Mouse (Mus musculus): ENCODE measurements around the gene Adgrl1. TPM values are rescaled to one million over a fixed set of nuclear protein-coding genes. Genes with fewer than 3 reads are reported as not detected.
A peak's percentile ranks its signal among the peaks of the same experiment; 100 is the strongest.

Adgrl1 gene
- polyA plus RNA-seq, 1 experiment from 2014 or later = 0.04 TPM

DNA sequence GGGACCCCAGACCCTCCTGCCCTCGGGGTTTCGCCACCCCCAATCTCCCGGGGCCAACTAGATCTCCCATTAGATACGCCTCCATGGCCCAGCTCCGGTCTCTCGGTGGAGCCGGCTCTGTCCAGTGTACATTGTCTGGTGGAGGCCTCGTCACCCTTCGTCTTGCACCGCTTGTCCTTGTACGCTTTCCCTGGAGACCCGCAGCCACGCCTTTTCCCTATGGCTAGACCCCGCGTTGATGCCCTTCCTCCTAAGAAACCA lies 56.0 kb downstream of the Adgrl1 start:
- peak overlapping the region; percentile 45 for H3K27ac ChIP-seq

GRCm38 (mm10) chr8:83956789-83957188 lies 56.9 kb downstream of the Adgrl1 start:
- Histone ChIP-seq H3K79me2 (ENCODE audit: inconsistent target) (peaks cover 62% of the 10 kb centered on the region), H3K4me3 (ENCODE audit: inconsistent target) (peak overlapping the region; percentile 71), H3K27ac (no peak overlapping the region), H3K36me3 (ENCODE audit: inconsistent target) (no peaks in the 10 kb centered on the region)
- WGBS (ENCODE audit: missing documents) = 0% methylated on average over 1 of the region's 1 CpGs

More for the DNA sequence above, 56.0 kb downstream of the Adgrl1 start:
- WGBS (ENCODE audit: missing documents) = 10% methylated on average over 15 of the region's 15 CpGs
- H3K4me3 ChIP-seq (ENCODE audit: inconsistent target) = peak overlapping the region; percentile 71
- peaks cover 53% of the 10 kb centered on the region for H3K79me2 ChIP-seq (ENCODE audit: inconsistent target)
- H3K36me3 ChIP-seq (ENCODE audit: inconsistent target) = no peaks in the 10 kb centered on the region

DNA sequence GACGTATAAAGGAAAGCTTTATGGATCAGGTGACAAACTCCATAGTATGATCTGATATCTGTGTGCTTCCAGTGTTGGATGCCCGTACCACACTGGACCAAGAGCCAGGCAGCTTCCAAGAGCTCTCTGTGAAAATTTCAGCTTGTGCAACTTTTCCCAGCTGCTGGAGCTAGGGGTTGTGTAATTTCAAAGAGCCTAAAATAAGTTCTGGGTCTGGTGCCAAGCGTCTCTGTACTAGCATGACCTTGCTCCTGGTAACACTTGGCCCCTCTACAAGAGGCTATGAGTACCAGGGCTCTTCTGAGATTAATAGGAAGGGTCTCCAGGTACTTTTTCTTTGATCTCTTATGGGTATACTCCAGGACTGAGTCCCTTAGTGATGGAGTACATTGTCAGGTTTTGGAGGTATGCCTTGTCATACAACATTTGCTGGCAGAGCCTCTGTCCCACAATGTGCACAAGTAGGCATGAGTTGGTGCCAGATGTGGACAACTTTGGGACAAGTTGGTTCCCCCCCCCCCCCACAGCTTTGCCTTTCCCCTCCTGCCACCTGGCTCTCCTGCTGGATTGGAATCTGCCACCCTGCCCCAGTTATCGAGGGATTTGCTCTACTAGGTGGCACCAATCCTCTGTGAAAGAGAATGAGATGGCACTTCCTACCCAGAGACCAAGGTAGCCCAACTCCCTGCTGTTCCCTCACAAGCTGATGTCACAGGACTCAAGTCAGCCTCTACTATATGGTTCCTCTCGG lies 64.3 kb downstream of the Adgrl1 start:
- H3K27ac ChIP-seq = no peak overlapping the region
- H3K36me3 ChIP-seq (ENCODE audit: inconsistent target) = no peaks in the 10 kb centered on the region
- WGBS (ENCODE audit: missing documents) = 72% methylated on average over 4 of the region's 5 CpGs
- no peak overlapping the region for H3K4me3 ChIP-seq (ENCODE audit: inconsistent target)
- peaks cover 40% of the 10 kb centered on the region for H3K79me2 ChIP-seq (ENCODE audit: inconsistent target)

- Histone ChIP-seq H3K36me3 (ENCODE audit: inconsistent target) (no peaks in the 10 kb centered on the region), H3K27ac (no peak overlapping the region), H3K79me2 (ENCODE audit: inconsistent target) (peaks cover 5% of the 10 kb centered on the region; the same call in 1 of the 2 replicates), H3K4me3 (ENCODE audit: inconsistent target) (no peak overlapping the region)
- 98% methylated on average over 7 of the region's 7 CpGs for WGBS (ENCODE audit: missing documents)
Measured at GRCm38 (mm10) chr8:83967701-83968100, 67.8 kb downstream of the Adgrl1 start.

DNA sequence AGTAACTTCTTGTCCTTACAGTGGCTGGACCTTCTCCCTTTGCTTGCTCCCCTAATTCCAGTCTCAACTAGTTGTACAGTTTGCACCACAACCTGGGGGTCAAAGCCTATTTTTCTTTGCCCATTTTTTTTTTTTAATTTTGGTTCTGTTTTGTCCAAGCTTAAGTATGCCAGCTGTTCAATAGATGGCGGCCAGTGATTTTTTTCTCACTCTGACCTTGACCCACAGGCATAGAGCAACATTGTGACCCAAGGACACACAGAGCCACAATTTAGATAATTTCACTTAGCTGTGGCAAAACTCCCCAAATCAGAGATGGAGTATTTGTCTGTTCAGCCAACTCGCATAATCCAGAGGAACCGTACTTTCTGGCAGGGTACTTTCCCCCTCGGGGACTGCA lies 71.2 kb downstream of the Adgrl1 start:
- Histone ChIP-seq H3K27ac (no peak overlapping the region), H3K36me3 (ENCODE audit: inconsistent target) (no peaks in the 10 kb centered on the region), H3K79me2 (ENCODE audit: inconsistent target) (peaks cover 30% of the 10 kb centered on the region), H3K4me3 (ENCODE audit: inconsistent target) (no peak overlapping the region)
- WGBS (ENCODE audit: missing documents) = 92% methylated on average over 3 of the region's 4 CpGs

- Histone ChIP-seq H3K79me2 (ENCODE audit: inconsistent target) (peaks cover 35% of the 10 kb centered on the region), H3K4me3 (ENCODE audit: inconsistent target) (peak overlapping the region; percentile 33; the same call in 1 of the 2 replicates), H3K27ac (no peak overlapping the region), H3K36me3 (ENCODE audit: inconsistent target) (no peaks in the 10 kb centered on the region)
- 83% methylated on average over 5 of the region's 6 CpGs for WGBS (ENCODE audit: missing documents)
Measured at GRCm38 (mm10) chr8:83971661-83972060, 71.8 kb downstream of the Adgrl1 start.

DNA sequence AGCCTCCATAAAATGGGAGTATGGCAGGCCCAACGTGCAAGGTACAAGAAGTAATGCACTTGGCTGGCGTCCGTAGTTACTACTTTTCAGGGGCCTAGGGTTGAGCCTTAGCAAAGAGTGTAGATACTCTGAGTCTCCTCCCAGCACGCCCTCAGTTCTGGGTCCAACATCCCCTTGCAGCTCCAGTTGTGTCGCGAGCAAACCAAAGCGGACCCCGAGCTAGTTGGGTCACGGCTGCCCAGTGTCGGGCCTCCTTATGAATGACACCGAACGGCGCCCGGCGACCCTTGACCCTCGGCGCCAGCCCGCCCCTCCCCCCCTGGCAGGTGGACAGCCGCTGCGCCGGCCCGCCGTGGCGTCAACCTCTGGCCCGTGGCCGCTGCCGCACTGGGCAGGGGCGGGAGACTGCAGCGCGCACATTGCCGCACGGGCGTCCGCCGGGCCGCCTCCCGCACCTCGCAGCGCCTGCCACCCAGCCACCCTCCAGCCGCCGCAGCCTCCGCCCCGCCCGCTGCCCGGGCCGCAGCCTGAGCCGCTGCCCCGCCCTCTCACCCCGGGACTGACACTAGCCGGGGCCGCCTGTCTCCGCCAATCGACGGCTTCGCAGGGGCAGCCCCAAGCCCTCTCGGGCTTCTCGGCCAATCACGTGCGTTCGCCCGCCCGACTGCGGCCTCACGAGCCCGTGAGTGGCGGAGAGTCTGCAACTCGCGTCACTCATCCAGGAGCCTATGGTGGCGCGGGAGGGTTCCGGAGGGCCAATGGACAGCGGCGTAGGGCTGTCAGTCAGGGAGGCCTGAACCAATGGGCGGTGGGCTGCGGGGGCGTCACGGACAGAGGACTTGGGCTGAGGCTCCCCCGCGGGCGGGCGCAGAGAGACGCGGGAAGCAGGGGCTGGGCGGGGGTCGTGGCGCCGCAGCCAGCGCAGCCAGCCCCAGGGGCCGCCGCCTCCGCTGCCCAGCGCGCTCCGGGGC lies 72.5 kb downstream of the Adgrl1 start, which contains the start of gene Prkaca:
TSS of gene Prkaca (plus strand) at position 844 of the 971 bp plus-strand sequence.
- Histone ChIP-seq H3K27ac (0 out of 2 replicates have a peak within 1 kb of the TSS, but pooled peaks have one; percentile 5), H3K79me2 (ENCODE audit: inconsistent target) (peaks cover 43% of the 10 kb centered on the region)
- WGBS (ENCODE audit: missing documents) = under 1% methylated on average over 80 of the region's 94 CpGs

DNA sequence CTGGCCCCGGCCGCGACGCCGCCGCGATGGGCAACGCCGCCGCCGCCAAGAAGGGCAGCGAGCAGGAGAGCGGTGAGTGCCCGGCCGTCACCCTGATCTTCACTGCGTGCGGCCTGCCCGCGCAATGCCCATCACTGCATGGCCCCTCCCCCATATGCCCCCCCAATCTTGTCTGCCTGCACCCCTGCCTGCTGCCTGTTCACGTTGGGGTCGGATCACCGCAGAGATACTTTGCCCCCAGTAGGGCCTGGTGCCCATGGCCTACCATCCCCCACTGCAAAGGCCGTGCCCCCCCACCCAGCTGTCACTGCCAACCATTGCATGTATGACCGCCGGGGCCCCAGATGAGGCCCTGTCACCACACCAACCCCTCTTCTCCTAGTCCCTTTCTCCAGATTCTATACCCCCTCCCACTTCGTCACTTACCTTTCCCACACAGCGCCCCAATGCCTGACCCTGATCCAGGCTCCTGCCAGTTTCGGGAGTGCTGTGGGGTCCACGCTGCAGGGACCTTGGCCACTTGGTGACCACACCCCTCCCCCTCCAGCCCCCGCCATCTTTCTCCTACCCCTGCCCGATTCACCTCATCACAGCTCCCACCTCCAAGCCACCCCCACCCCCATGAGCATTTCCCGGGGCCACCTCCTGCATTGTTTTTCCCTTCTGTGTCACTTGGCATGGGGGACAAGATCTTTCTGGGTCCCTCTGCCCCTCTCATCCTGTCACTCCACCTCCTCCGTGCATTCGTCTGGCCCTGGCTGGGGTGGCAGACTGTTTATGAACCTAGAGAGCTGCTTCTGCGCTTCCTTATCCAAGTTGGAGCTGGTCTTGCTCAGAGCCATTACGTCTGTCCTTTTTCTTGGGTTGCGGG lies 73.5 kb downstream of the Adgrl1 start:
- Histone ChIP-seq H3K79me2 (ENCODE audit: inconsistent target) (peaks cover 53% of the 10 kb centered on the region), H3K4me3 (ENCODE audit: inconsistent target) (peak overlapping the region; percentile 79), H3K27ac (0 out of 2 replicates have a peak overlapping the region, but pooled peaks have one; percentile 5), H3K36me3 (ENCODE audit: inconsistent target) (no peaks in the 10 kb centered on the region)
- WGBS (ENCODE audit: missing documents) = 12% methylated on average over 32 of the region's 37 CpGs

More for the DNA sequence above, 72.5 kb downstream of the Adgrl1 start, which contains the start of gene Prkaca:
- peak within 1 kb of the TSS; percentile 79 for H3K4me3 ChIP-seq (ENCODE audit: inconsistent target)
- no peaks in the 10 kb centered on the region for H3K36me3 ChIP-seq (ENCODE audit: inconsistent target)

DNA sequence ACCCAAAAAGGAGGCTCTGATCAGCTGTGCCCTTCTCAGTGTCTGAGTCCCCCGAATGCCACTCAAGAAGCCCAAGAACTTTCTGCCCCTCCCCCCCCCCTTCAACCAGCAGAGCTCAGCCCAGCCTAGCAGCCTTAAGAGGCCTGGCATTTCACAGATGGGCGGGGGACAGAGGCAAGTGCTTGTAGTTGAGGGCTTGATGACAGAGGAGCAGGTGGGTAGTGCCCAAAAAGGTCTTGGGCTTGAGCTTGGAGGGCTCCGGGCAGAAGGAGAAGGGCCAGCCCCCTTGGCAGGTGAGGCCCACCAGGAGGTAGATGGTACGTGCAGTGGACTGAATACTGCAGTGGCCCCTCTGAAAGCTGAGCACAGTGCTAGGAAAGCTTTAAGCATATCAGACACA lies 74.6 kb downstream of the Adgrl1 start:
- Histone ChIP-seq H3K27ac (no peak overlapping the region), H3K36me3 (ENCODE audit: inconsistent target) (no peaks in the 10 kb centered on the region), H3K79me2 (ENCODE audit: inconsistent target) (peaks cover 64% of the 10 kb centered on the region), H3K4me3 (ENCODE audit: inconsistent target) (no peak overlapping the region)
- 95% methylated on average over 4 of the region's 4 CpGs for WGBS (ENCODE audit: missing documents)

DNA sequence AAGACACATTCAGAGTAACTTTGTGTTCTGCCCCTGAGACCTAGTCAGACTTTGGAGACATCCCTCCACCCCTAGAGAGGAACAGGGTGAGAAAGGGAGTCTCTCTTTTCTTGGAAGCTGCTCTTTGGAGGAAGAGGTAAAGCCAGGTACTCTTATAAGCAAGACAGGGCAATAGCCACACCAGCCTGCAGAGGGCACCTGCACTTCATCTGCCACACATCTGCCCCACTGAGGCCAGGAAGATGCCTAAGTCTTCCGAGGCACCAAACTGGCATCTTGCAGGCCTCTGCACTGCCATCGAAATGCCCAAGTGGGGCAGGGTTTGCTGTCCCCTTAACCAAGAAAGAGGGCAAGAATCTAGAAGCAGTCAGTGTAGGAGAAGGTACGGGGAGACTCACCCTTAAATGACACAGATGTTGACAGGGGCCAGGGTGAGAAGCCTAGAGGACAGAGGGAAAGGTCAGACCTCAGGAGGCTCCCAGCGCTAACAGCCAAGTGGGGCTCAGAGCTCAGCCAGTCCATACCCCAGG lies 76.3 kb downstream of the Adgrl1 start:
- Histone ChIP-seq H3K4me3 (ENCODE audit: inconsistent target) (no peak overlapping the region), H3K36me3 (ENCODE audit: inconsistent target) (peaks cover 10% of the 10 kb centered on the region), H3K79me2 (ENCODE audit: inconsistent target) (peaks cover 66% of the 10 kb centered on the region), H3K27ac (no peak overlapping the region)
- 71% methylated on average over 4 of the region's 4 CpGs for WGBS (ENCODE audit: missing documents)

DNA sequence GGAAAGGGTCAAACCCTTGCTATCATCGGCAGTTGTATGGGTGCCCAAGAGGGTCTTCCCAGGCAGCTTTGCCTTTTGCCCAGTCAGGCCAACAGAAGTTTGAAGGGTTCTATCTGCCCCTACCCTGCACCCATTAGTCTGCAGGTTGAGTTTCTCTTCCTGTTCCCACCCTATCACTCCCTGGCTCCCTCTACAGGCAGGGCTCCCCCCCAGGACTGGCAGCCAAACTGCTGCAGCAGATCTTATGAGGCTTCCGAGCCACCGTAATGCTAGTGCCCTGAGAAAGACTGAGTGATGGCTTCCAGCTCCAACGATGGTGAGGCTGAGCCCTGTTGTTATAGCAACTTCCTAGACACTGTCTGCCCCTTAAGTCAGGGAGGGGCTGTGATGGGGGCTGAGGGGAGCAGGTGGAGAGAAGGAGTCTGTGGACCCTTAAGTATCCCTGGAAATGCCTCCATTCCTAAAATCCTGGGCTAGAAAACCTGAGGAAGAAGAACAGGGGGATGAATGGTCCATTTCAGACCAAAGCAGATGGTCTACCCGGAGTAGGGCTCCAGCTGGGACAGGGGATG lies 77.0 kb downstream of the Adgrl1 start:
- Histone ChIP-seq H3K36me3 (ENCODE audit: inconsistent target) (peaks cover 17% of the 10 kb centered on the region), H3K4me3 (ENCODE audit: inconsistent target) (no peak overlapping the region), H3K79me2 (ENCODE audit: inconsistent target) (peaks cover 66% of the 10 kb centered on the region), H3K27ac (no peak overlapping the region)
- 86% methylated on average over 5 of the region's 5 CpGs for whole genome bisulfite sequencing (ENCODE audit: missing documents)

- WGBS (ENCODE audit: missing documents) = 45% methylated on average over 6 of the region's 6 CpGs
- Histone ChIP-seq H3K4me3 (ENCODE audit: inconsistent target) (no peak overlapping the region), H3K27ac (no peak overlapping the region; the same call in 1 of the 2 replicates), H3K79me2 (ENCODE audit: inconsistent target) (peaks cover 66% of the 10 kb centered on the region), H3K36me3 (ENCODE audit: inconsistent target) (peaks cover 21% of the 10 kb centered on the region)
Measured at GRCm38 (mm10) chr8:83977646-83978045, 77.7 kb downstream of the Adgrl1 start.

GRCm38 (mm10) chr8:83978200-83978599 lies 78.3 kb downstream of the Adgrl1 start:
- Histone ChIP-seq H3K27ac (no peak overlapping the region; the same call in 1 of the 2 replicates), H3K36me3 (ENCODE audit: inconsistent target) (peaks cover 22% of the 10 kb centered on the region)
- WGBS (ENCODE audit: missing documents) = 87% methylated on average over 9 of the region's 9 CpGs

More at GRCm38 (mm10) chr8:83978200-83978599, 78.3 kb downstream of the Adgrl1 start:
- no peak overlapping the region for H3K4me3 ChIP-seq (ENCODE audit: inconsistent target)
- H3K79me2 ChIP-seq (ENCODE audit: inconsistent target) = peaks cover 65% of the 10 kb centered on the region
